Mouse (Mus musculus) cortical plate, adult 2 months (tissue): ENCODE data around the gene Spcs3.

ENCODE experiments used
- CTCF ChIP-seq: fragments of 200-500 bp; IDR thresholded peaks from 2 replicates; pipeline ENCODE4 v1.5.1; 2011; ENCODE audit warnings: mild to moderate bottlenecking, control low read depth, low read length; ENCODE audit not compliant: insufficient read depth; ENCODE audit errors: extremely low read depth
- POLR2A ChIP-seq: fragments of 200-500 bp; IDR thresholded peaks from 2 replicates; pipeline ENCODE4 v1.6.1; 2011; ENCODE audit warnings: mild to moderate bottlenecking, low read length, control low read depth; ENCODE audit not compliant: insufficient read depth; ENCODE audit errors: extremely low read depth

GRCm38 (mm10) chr8:54567168-54567567 lies 37.4 kb upstream of the Spcs3 start:
- TF ChIP-seq CTCF (no peak), POLR2A (no peak)
